Mouse (Mus musculus) skeletal muscle tissue, adult 2 months (tissue): ENCODE data around the gene Sytl1.

ENCODE experiments used
- DNase-seq: peaks from one replicate; pipeline ENCODE4 v3.0.0-alpha.2; 2012; ENCODE audit warnings: low read depth, low spot score

Sytl1 gene

GRCm38 (mm10) chr4:133278482-133278881 lies 15.6 kb upstream of the Sytl1 start:
- no peak for DNase-seq

- DNase-seq = no peak
Measured at GRCm38 (mm10) chr4:133278067-133278466, 15.2 kb upstream of the Sytl1 start.

- peak; percentile 92 for DNase-seq
Measured at GRCm38 (mm10) chr4:133277104-133278026, 14.5 kb upstream of the Sytl1 start, which contains the start of gene Tmem222. Tmem222 (minus strand) TSS chr4:133277792.

GRCm38 (mm10) chr4:133270929-133271328 lies 8.0 kb upstream of the Sytl1 start:
- no peak for DNase-seq

- no peak for DNase-seq
Measured at GRCm38 (mm10) chr4:133269596-133269995, 6.7 kb upstream of the Sytl1 start.

- no peak for DNase-seq
Measured at GRCm38 (mm10) chr4:133268931-133269330, 6.0 kb upstream of the Sytl1 start.

- DNase-seq = peak; percentile 67
Measured at GRCm38 (mm10) chr4:133266248-133266880, 3.5 kb upstream of the Sytl1 start.

- DNase-seq = no peak
Measured at GRCm38 (mm10) chr4:133265759-133266158, 2.8 kb upstream of the Sytl1 start.

- DNase-seq = peak; percentile 50
Measured at GRCm38 (mm10) chr4:133265297-133265696, 2.4 kb upstream of the Sytl1 start.

- no peak for DNase-seq
Measured at GRCm38 (mm10) chr4:133264559-133264958, 1.6 kb upstream of the Sytl1 start.

- DNase-seq = no peak
Measured at GRCm38 (mm10) chr4:133263756-133264155, 843 bp upstream of the Sytl1 start.

GRCm38 (mm10) chr4:133262375-133262765 lies 543 bp downstream of the Sytl1 start:
- DNase-seq = no peak

GRCm38 (mm10) chr4:133261641-133262374 lies 1.1 kb downstream of the Sytl1 start:
- DNase-seq = no peak

GRCm38 (mm10) chr4:133257798-133258408 lies 5.0 kb downstream of the Sytl1 start:
- DNase-seq = no peak

- DNase-seq = no peak
Measured at GRCm38 (mm10) chr4:133257230-133257629, 5.7 kb downstream of the Sytl1 start.

- DNase-seq = no peak
Measured at GRCm38 (mm10) chr4:133256820-133257219, 6.1 kb downstream of the Sytl1 start.

GRCm38 (mm10) chr4:133255392-133255791 lies 7.5 kb downstream of the Sytl1 start:
- no peak for DNase-seq

- no peak for DNase-seq
Measured at GRCm38 (mm10) chr4:133253412-133253811, 9.5 kb downstream of the Sytl1 start.

- no peak for DNase-seq
Measured at GRCm38 (mm10) chr4:133252089-133252488, 10.8 kb downstream of the Sytl1 start.

- no peak for DNase-seq
Measured at GRCm38 (mm10) chr4:133251214-133251613, 11.7 kb downstream of the Sytl1 start.

GRCm38 (mm10) chr4:133250609-133251008 lies 12.3 kb downstream of the Sytl1 start:
- peak; percentile 60 for DNase-seq
